Comparison of ENCODE assay signal across 8 mouse cellular contexts in genomic region chr8:85025098-85025932, GRCm38 (mm10). TPM values are rescaled to one million over a fixed set of nuclear protein-coding genes. Genes with fewer than 3 reads are reported as not detected.
DNase-seq lines count a peak whose midpoint lies in the region; ATAC-seq lines count a peak whose summit lies in the region.

Asna1 (minus strand) TSS chr8:85025281.

- DNase-seq in adrenal gland, adult (ENCODE audit: inconsistent age in 2 of 2, low spot score in 1 of 2) = peak; percentile 84 to 96
- DNase-seq in embryo, embryonic 10 days (ENCODE audit: low spot score) = peak; percentile 94
- peak; percentile 77 for DNase-seq in gastrocnemius, postnatal 10 days
- DNase-seq in induced T-regulatory cell, adult 2 months (ENCODE audit: low read depth) = peak; percentile 98
- DNase-seq in left cerebral cortex, adult 9 months (ENCODE audit: low spot score in 2 of 2) = peak; percentile 85 to 87
- DNase-seq in right cerebral cortex, postnatal 14 days = peak; percentile 76
- DNase-seq in yolk sac, embryonic 10.5 days (ENCODE audit: low spot score) = peak; percentile 91

- ATAC-seq in megakaryocyte progenitor cell, adult 5-6 weeks (replicated peaks; ENCODE audit: poor library complexity) = peak; percentile 87

RNA-seq across cellular contexts. Expression of gene Asna1, which starts in this region (rescaled TPM):
- 10 to 100 TPM; 47.4 to 47.8 TPM for total RNA-seq in gastrocnemius, postnatal 10 days (2021)
- total RNA-seq in megakaryocyte progenitor cell, adult 5-6 weeks (2015) = 68.4 and 69.0 TPM in 2 replicates
- 78.2 and 83.7 TPM in 2 replicates for total RNA-seq in megakaryocyte progenitor cell, adult 5-6 weeks (2017)

Comparison
In these comparisons a context has a peak if more than half of its experiments do, and no peak if none do; other contexts are left out.
1. Peak in every context shown above with its lines: DNase-seq and ATAC-seq.